Mouse (Mus musculus) lung, embryonic 14.5 days (tissue): ENCODE measurements around the gene Mpig6b. TPM values are rescaled to one million over a fixed set of nuclear protein-coding genes. Genes with fewer than 3 reads are reported as not detected.
A peak's percentile ranks its signal among the peaks of the same experiment; 100 is the strongest.

ENCODE experiments used
- ATAC-seq: fragments of 200-750 bp; cut with Nextera tagmentation; 2 replicates; pipeline ENCODE4 v1.8.0; 2017; ENCODE audit warnings: mild to moderate bottlenecking, moderate TSS enrichment, moderate library complexity; ENCODE audit not compliant: insufficient read depth
- DNase-seq: peaks from one replicate; pipeline ENCODE4 v3.0.0-alpha.2; 2015
- H3K27ac ChIP-seq: fragments of 300-500 bp; sonication (generic); 2 replicates; pipeline ENCODE4 v1.5.1; 2014; ENCODE audit warnings: low read depth, mild to moderate bottlenecking, moderate library complexity
- H3K27me3 ChIP-seq: fragments of 300-500 bp; sonication (generic); 2 replicates; pipeline ENCODE4 v1.6.1; 2014; ENCODE audit warnings: low read length, control low read depth; ENCODE audit not compliant: insufficient read depth
- H3K36me3 ChIP-seq: fragments of 300-500 bp; sonication (generic); 2 replicates; pipeline ENCODE4 v1.6.1; 2014; ENCODE audit warnings: control low read depth; ENCODE audit not compliant: insufficient read depth
- H3K4me1 ChIP-seq: fragments of 300-500 bp; sonication (generic); 2 replicates; pipeline ENCODE4 v1.6.1; 2014; ENCODE audit warnings: antibody characterized with exemption, control low read depth; ENCODE audit not compliant: insufficient read depth
- H3K4me2 ChIP-seq: fragments of 300-500 bp; sonication (generic); 2 replicates; pipeline ENCODE4 v1.6.1; 2014; ENCODE audit warnings: mild to moderate bottlenecking
- H3K4me3 ChIP-seq: fragments of 300-500 bp; sonication (generic); 2 replicates; pipeline ENCODE4 v1.5.1; 2014; ENCODE audit warnings: low read depth, low read length
- H3K9ac ChIP-seq: fragments of 300-500 bp; sonication (generic); 2 replicates; pipeline ENCODE4 v1.6.1; 2014
- H3K9me3 ChIP-seq: fragments of 300-500 bp; sonication (generic); 2 replicates; pipeline ENCODE4 v1.6.1; 2016; ENCODE audit warnings: low read depth, low read length, control low read depth
- CTCF ChIP-seq: IDR thresholded peaks from 2 replicates; pipeline ENCODE4 v1.5.1; 2016; ENCODE audit warnings: antibody characterized with exemption, low read depth
- WGBS: fragments of 180-500 bp; shearing (Covaris S2); extraction: QIAGEN DNeasy Blood & Tissue Kit; methylation state at CpG from one replicate; pipeline ENCODE4 v1.1.7; 2014; 5-methylcytosine and 5-hydroxymethylcytosine counted together
- polyA plus RNA-seq: library from polyadenylated mRNA; unstranded; fragments of >200 nt; fragmentation: Nextera tagmentation; extraction: Ambion mirVana; gene quantifications from 2 replicates; pipeline ENCODE4 v1.2.1, GENCODE M21; 2014

Gene Mpig6b
- polyA plus RNA-seq, 1 experiment from 2014 or later = 1.4 TPM

DNA sequence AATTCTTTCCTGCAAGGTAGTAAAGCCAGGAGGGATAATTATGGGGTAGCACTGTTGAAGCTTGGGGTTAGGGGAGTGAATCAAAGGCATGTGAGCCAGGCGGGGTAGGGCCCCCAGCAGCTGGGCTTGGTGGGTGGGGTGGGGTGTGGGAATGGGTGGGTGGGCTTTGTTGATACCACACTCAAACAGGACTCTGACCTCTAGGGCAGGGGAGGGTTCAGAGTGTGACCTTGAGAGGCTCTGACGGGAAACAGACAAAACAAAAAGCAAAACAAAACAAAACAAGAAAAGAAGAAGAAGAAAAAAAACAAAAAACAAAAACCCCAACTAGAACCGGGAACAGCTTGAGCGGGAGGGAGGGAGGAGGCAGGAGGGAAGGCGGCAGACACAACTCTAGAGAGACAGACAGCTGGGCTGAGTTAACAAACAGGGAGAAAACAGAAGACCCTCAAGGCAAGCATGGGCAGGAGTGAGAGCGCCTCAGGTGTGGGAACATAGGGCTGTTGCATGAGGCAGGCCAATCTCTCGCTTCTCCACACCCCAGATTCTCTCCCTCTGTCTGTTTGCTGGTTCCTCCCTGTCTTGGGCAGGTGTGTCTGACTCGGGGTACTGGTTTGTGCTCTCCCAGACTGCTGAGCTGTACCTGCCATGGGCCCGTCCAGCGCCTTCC lies 10.7 kb upstream of the Mpig6b start, which contains the start of gene Ly6g6e:
TSS of gene Ly6g6e (plus strand) at position 396 of the 670 bp plus-strand sequence.
- no peak for DNase-seq
- peak within 1 kb of the TSS; percentile 44 for H3K9ac ChIP-seq
- H3K27me3 ChIP-seq = no peaks in the 10 kb centered on the region
- H3K4me1 ChIP-seq = 0 out of 2 replicates have a peak, but pooled peaks cover 4% of the 10 kb centered on the region
- no peak for TF ChIP-seq CTCF
- peak within 1 kb of the TSS; percentile 21 for H3K4me3 ChIP-seq
- H3K4me2 ChIP-seq = peak within 1 kb of the TSS; percentile 54
- no peaks in the 10 kb centered on the region for H3K36me3 ChIP-seq
- WGBS = 26% methylated on average over 10 of the region's 10 CpGs
- no peak for ATAC-seq
- H3K27ac ChIP-seq = peak within 1 kb of the TSS; percentile 69; the same call in 1 of the 2 replicates
- H3K9me3 ChIP-seq = no peaks in the 10 kb centered on the region

DNA sequence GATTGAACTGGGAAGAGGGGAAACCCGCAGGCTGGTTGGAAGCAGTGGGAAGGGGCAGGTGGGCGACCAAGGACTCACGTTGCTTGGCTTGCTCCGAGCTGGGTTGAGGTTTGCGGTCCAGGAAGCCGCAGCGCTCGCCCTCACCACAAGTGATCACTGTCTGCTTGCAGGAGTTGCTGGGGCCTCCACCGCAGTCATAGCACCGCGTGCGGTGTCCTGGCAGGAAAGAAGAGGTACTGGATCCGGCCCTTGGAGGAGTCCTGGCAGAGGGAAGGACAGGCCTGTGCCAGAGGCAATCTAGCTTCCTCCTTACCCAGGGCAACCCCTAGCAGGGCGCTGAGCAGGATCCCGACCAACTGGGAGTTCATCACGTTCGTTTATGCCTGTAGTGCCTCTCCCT lies 8.1 kb upstream of the Mpig6b start:
- Histone ChIP-seq H3K9me3 (no peaks in the 10 kb centered on the region), H3K27me3 (no peaks in the 10 kb centered on the region), H3K36me3 (no peaks in the 10 kb centered on the region), H3K9ac (no peak overlapping the region), H3K4me3 (no peak overlapping the region), H3K27ac (no peak overlapping the region), H3K4me2 (no peak overlapping the region), H3K4me1 (0 out of 2 replicates have a peak, but pooled peaks cover 4% of the 10 kb centered on the region)
- DNase-seq (no peak), ATAC-seq (no peak)
- no peak for TF ChIP-seq CTCF
- WGBS = 47% methylated on average over 17 of the region's 17 CpGs

DNA sequence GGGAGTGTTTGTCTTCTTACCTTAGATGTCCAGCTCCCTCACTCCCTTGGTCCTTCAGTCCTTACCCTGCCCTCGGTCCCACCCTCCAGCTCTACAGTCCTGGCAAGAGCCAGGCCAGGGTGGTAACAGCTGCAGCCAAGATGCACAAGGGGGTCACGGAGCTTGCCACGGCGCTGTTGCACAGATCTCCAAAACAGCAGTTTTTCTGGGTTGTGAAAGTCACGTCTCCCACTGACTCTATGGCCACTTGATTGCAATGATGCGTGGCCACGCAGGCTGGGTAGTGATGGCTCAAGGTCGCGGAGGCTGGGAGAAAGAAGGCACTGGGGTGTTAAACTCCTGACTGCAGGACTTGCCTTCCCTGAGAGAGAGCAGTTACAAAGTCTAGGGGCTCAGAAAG lies 5.5 kb upstream of the Mpig6b start:
- no peak overlapping the region for H3K9ac ChIP-seq
- no peak overlapping the region for H3K4me2 ChIP-seq
- H3K36me3 ChIP-seq = no peaks in the 10 kb centered on the region
- WGBS = 68% methylated on average over 9 of the region's 9 CpGs
- H3K4me3 ChIP-seq = no peak overlapping the region
- no peak for TF ChIP-seq CTCF
- H3K4me1 ChIP-seq = no peaks in the 10 kb centered on the region
- DNase-seq = no peak
- ATAC-seq = no peak
- peaks cover 7% of the 10 kb centered on the region for H3K27me3 ChIP-seq
- peak overlapping the region; percentile 76 for H3K27ac ChIP-seq
- no peaks in the 10 kb centered on the region for H3K9me3 ChIP-seq

DNA sequence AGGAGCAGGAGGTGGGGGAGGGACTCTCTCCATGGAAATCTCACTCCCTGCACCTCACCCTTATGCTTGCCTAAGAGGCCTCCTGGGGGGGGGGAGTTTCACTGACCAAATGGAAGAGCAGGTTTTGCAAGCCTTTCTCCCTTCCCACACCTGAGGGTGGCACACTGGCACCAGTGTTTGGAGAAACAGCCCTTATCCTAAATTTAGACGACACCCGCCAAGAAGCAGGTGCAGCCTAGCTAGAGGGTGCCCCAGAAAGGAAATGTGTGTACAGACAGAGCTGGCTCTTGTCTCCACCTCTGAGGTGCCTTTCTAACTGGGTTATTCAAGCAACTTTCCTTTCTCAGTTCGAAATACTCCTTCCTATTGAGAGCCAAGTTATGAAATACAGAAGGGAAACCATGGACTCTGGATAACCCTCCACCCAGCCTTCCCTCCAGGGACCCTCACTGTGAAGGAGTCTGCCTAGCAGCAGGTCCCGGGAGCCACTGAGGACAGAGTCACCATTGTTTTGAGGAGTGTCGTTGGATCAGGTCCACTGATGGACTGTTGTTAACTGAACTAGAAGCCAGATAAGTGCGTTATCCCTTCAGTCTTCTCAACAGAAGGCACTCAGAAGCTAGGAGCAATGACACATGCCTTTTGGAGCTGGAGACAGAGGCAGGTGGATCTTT lies 4.7 kb upstream of the Mpig6b start:
- 0 out of 2 replicates have a peak, but pooled peaks have one; percentile 38 for ATAC-seq
- Histone ChIP-seq H3K36me3 (no peaks in the 10 kb centered on the region), H3K9me3 (no peaks in the 10 kb centered on the region), H3K4me2 (no peak overlapping the region), H3K9ac (no peak overlapping the region), H3K4me3 (no peak overlapping the region), H3K27ac (peak overlapping the region; percentile 76), H3K4me1 (no peaks in the 10 kb centered on the region), H3K27me3 (peaks cover 12% of the 10 kb centered on the region)
- peak; percentile 28; the same call in 1 of the 2 replicates for TF ChIP-seq CTCF
- WGBS = 39% methylated on average over 6 of the region's 6 CpGs
- peak; percentile 56 for DNase-seq

DNA sequence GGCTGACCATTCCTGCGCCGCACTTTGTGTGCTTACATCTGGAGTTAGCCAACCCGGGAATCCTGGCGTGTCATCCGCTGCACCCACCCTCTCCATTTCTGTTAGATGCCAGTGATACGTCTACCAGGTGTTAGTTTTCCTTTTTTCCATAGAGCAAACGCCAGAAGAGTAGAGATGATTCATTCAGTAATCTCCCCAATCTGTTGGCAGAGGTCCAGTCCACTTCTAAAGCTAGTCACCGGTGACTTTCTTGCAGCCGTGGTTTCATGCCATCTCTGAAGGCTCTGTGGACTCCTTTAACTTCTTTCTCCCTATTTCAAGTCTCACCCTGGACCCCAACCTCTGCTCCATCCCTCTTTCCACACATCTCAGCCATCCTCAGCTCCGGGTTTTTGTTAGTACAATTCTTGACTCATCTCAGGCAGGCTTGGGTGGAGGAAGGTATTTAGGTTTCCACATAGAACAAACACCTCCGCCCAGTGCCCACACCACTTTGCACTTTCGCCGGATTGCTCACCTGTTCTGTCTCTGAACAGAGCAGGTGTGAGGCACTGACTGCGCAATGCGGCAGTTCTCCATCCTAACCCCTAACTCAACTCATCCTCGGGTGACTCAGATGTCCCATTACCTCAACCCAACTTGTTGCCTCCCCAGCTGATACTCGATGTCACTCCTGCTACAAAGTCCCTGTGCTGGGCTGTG lies 2.4 kb upstream of the Mpig6b start:
- DNase-seq (no peak), ATAC-seq (no peak)
- Histone ChIP-seq H3K9ac (no peak overlapping the region), H3K4me2 (no peak overlapping the region), H3K36me3 (no peaks in the 10 kb centered on the region), H3K27me3 (peaks cover 17% of the 10 kb centered on the region), H3K4me1 (no peaks in the 10 kb centered on the region), H3K4me3 (no peak overlapping the region), H3K9me3 (no peaks in the 10 kb centered on the region), H3K27ac (no peak overlapping the region)
- TF ChIP-seq CTCF = no peak
- 64% methylated on average over 17 of the region's 17 CpGs for WGBS

DNA sequence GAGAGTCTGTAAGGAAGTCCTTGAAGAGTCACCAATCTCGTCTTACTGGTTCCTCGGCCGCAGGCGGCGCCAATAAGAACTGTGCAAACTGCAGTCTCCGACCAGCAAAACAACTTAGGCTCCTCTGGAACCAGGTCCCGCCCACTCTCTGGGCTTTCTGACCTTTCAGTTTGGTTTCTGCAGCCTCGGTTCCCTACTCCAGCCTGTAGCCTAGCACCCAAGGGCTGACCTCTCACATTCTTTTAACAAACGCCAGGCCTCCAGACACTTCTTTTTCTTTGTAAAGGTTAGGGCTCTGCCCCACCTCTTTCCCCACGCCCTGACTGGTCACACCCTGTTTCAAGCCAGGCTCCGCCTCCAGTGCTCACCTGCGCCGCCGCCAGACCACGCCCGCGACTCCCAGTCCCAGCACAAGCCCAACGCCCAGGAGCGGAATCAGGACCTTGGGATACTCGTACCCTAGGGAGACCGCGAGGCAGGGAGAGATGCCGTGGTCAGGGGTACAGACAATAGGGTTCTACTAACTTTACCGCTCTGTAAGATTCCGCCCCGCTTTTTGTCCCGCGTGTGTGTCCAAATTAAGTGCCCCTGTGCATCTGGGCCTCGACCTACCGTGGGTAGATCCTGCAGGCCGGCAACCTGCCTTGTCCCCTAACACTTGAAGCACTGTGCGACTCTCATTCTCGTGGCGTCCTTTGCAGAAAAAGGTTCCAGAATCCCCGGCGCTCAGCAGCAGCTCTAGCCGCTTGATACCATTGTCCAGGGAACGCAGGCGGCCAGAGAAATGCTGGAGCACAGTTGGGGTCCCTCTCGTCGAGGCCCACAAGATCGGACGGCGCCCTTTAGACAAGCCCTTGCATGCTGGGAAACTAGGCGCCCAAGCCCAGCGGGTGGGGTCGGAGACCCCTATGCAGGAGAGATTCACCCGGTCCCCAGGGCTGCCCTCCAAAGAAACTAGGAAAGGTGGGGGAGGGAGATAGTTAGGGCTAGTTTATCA lies 735 bp downstream of the Mpig6b start, which contains the start of gene Ly6g6c:
TSS of gene Ly6g6c (plus strand) at position 438 of the 997 bp plus-strand sequence.
- Histone ChIP-seq H3K27ac (peak within 1 kb of the TSS; percentile 88), H3K36me3 (peaks cover 28% of the 10 kb centered on the region), H3K4me2 (peak within 1 kb of the TSS; percentile 62), H3K4me3 (peak within 1 kb of the TSS; percentile 28), H3K9ac (peak within 1 kb of the TSS; percentile 17), H3K4me1 (peaks cover 8% of the 10 kb centered on the region), H3K9me3 (no peaks in the 10 kb centered on the region), H3K27me3 (peaks cover 17% of the 10 kb centered on the region)
- ATAC-seq (peak; percentile 70), DNase-seq (peak; percentile 86)
- TF ChIP-seq CTCF = no peak
- 1% methylated on average over 48 of the region's 48 CpGs for WGBS
